Mouse (Mus musculus): ENCODE data around the gene Tmppe.

Tmppe gene

GRCm38 (mm10) chr9:114448700-114449099, 47.8 kb downstream of the Tmppe start:
- no peak for DNase-seq

GRCm38 (mm10) chr9:114449120-114449754, 48.3 kb downstream of the Tmppe start:
- DNase-seq, result no peak

GRCm38 (mm10) chr9:114451615-114452014, 50.7 kb downstream of the Tmppe start:
- DNase-seq, result no peak

GRCm38 (mm10) chr9:114452418-114452817, 51.5 kb downstream of the Tmppe start:
- no peak for DNase-seq

- no peak for DNase-seq
Measured at GRCm38 (mm10) chr9:114455420-114455819, 54.5 kb downstream of the Tmppe start.
